Mouse (Mus musculus) embryonic facial prominence, embryonic 13.5 days (tissue): Measurements from ENCODE around the gene Naip5. TPM values are rescaled to one million over a fixed set of nuclear protein-coding genes. Genes with fewer than 3 reads are reported as not detected.
"Not testable (repeated sequence)": the region's sequence is repeated elsewhere in the genome, so short reads cannot be mapped to it uniquely, and the experiment has no call there.

Experiments used
- ATAC-seq: fragments of 200-750 bp; cut with Nextera tagmentation; 2 replicates; pipeline ENCODE4 v1.8.0; 2017; ENCODE audit warnings: low read depth; ENCODE audit not compliant: insufficient number of reproducible peaks, insufficient read depth, low FRiP score, low TSS enrichment
- H3K27ac ChIP-seq: fragments of 300-500 bp; sonication (generic); 2 replicates; pipeline ENCODE4 v1.5.1; 2015; ENCODE audit warnings: moderate library complexity, mild to moderate bottlenecking, inconsistent platforms
- H3K27me3 ChIP-seq: fragments of 300-500 bp; sonication (generic); 2 replicates; pipeline ENCODE4 v1.6.1; 2015; ENCODE audit warnings: mild to moderate bottlenecking, inconsistent platforms
- H3K36me3 ChIP-seq: fragments of 300-500 bp; sonication (generic); 2 replicates; pipeline ENCODE4 v1.6.1; 2015; ENCODE audit warnings: mild to moderate bottlenecking, inconsistent platforms
- H3K4me1 ChIP-seq: fragments of 300-500 bp; sonication (generic); 2 replicates; pipeline ENCODE4 v1.6.1; 2015; ENCODE audit warnings: inconsistent platforms
- H3K4me2 ChIP-seq: fragments of 300-500 bp; sonication (generic); 2 replicates; pipeline ENCODE4 v1.6.1; 2015; ENCODE audit warnings: moderate library complexity, mild to moderate bottlenecking, inconsistent platforms
- H3K4me3 ChIP-seq: fragments of 300-500 bp; sonication (generic); 2 replicates; pipeline ENCODE4 v1.5.1; 2015; ENCODE audit warnings: mild to moderate bottlenecking, inconsistent platforms
- H3K9ac ChIP-seq: fragments of 300-500 bp; sonication (generic); 2 replicates; pipeline ENCODE4 v1.6.1; 2015; ENCODE audit warnings: mild to moderate bottlenecking, inconsistent platforms
- H3K9me3 ChIP-seq: fragments of 300-500 bp; sonication (generic); 2 replicates; pipeline ENCODE4 v1.6.1; 2016; ENCODE audit warnings: inconsistent platforms
- WGBS: fragments of 180-500 bp; shearing (Covaris S2); methylation state at CpG from one replicate; pipeline ENCODE4 v1.1.7; 2015; ENCODE audit warnings: mixed read lengths; 5-methylcytosine and 5-hydroxymethylcytosine counted together
- polyA plus RNA-seq: library from polyadenylated mRNA; unstranded; fragments of >200 nt; fragmentation: Nextera tagmentation; extraction: Ambion mirVana; gene quantifications from 2 replicates; pipeline ENCODE4 v1.2.1, GENCODE M21; 2015

Gene Naip5
- polyA plus RNA-seq = 0.19 and 0.22 TPM in 2 replicates

DNA sequence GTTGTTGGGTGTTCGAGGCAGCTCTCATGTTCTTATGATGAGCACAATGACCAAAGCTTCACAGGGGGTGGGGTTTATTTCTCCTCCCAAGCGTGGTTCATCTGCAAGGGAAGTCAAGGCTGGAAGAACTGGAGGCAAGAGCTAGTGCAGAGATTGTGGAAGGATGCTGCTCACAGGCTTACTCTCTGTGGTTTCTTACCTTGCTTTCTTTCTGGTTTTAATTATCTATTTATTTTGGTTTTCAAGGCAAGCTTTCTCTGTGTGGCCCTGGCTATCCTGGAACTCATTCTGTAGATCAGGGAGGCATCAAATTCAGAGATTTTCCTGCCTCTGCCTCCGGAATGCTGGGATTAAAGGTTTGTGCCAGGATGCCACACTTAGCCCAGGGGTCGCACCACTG is at the start of gene Naip5:
Naip5 (minus strand) TSS at position 101 of the 400 bp plus-strand sequence.
- not testable (repeated sequence) for H3K27me3 ChIP-seq, H3K4me2 ChIP-seq, H3K9me3 ChIP-seq, H3K9ac ChIP-seq, ATAC-seq, H3K27ac ChIP-seq, H3K36me3 ChIP-seq, H3K4me3 ChIP-seq, H3K4me1 ChIP-seq
- WGBS = 69% methylated on average over 4 of the region's 4 CpGs

DNA sequence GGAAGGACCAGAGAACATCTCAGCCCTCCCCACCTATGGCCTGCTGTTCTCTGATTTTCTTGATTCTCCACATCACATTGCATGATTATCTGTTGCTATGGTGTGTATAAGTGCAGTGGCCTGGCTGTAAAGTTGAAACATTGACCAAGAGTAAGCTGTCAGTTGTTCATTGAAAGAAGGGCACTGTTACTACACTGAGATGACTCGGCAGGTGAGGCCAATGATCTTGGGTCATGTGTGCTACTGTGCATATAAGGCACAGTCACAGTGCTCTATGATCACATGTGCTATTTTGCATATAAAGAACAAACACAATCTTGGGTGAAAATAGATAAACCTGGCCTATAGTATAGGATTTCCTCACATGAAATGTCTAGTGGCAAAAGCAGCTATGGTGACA is 38.5 kb upstream of the Naip5 start:
- WGBS = 79% methylated on average over 1 of the region's 1 CpGs
- H3K36me3 ChIP-seq = no peaks in the 10 kb centered on the region

DNA sequence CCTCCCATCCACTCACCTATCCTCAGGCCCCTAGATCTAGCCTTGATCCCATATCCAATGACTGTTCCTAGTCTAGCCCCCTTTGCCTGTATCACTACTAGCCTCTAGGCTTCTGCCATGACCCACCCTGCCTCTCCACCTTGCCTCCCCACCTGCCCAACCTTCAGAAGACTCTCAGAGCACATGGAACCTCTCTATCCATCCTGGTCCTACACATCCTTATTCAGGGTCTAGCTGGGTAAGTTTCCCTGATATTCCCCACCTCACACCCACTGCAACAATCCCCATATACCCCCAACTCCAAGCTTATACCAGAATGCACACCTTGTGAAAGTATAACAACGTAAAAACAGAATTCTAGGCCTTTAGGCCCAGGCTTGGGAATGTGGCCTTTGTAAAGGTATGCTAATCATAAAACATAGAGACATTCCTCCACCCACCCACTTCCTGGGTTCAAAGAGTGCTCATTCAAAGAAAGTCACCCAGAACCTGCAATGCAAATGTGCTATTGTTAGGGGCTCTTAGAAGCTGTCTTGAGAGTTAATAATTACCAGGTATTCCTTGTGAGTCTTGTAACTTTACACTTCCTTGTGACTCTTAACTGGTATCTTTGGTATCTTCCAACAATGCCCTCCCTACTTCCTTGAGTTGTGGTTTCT is 25.5 kb upstream of the Naip5 start:
- not testable (repeated sequence) for H3K9me3 ChIP-seq, H3K4me3 ChIP-seq, H3K27ac ChIP-seq, H3K9ac ChIP-seq, H3K27me3 ChIP-seq, H3K36me3 ChIP-seq, ATAC-seq, H3K4me1 ChIP-seq, H3K4me2 ChIP-seq
- no CpG with 5 or more reads among the region's 1 CpGs for WGBS

More for the DNA sequence above, 38.5 kb upstream of the Naip5 start:
- Histone ChIP-seq H3K27me3 (no peaks in the 10 kb centered on the region), H3K9ac (no peak overlapping the region), H3K4me1 (no peaks in the 10 kb centered on the region), H3K4me3 (no peak overlapping the region), H3K4me2 (no peak overlapping the region), H3K9me3 (no peaks in the 10 kb centered on the region), H3K27ac (no peak overlapping the region)
- ATAC-seq = no peak

DNA sequence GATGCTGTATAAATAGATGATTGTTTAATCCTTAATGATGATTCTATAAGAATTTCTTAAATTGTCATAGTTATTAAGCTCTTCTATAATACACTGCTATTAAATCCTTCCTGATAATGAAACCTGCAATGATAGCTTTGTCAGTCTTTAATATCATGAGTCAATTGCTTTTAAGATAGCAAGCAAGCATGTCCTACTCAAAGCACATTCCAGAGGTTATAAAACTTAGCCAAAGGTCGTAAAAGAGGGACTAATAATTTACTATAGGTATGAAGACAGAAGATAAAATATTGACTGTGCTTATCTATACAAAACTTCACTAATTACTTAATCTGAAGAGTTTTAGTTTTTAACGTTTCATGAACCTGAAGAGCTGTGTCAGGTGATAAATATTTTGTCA is 10.9 kb upstream of the Naip5 start:
- not testable (repeated sequence) for H3K27ac ChIP-seq, H3K9ac ChIP-seq, H3K9me3 ChIP-seq, H3K36me3 ChIP-seq, H3K4me1 ChIP-seq, ATAC-seq, H3K27me3 ChIP-seq, H3K4me2 ChIP-seq, H3K4me3 ChIP-seq
- 66% methylated on average over 2 of the region's 2 CpGs for WGBS

DNA sequence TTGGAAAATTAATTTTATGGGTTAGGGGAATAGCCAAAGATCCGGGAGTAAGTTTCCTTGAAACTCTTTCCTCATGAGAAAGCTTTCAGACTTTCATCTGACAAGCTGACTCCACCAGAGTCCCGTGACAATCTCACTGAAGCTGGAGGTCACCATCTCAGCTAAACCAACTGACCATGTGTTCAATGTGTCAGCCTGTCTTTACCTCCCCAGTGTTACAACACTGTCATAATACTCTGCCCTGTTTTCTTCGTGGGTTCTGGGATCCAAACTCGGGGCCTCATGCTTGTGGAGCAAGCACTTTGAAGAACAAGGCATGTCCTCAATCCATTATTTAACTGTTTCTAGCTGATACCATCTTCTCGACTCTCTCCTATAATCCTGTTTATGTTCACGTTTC is 9.8 kb upstream of the Naip5 start:
- H3K36me3 ChIP-seq, H3K9me3 ChIP-seq, H3K4me3 ChIP-seq, H3K9ac ChIP-seq, H3K4me2 ChIP-seq, ATAC-seq, H3K27ac ChIP-seq, H3K4me1 ChIP-seq, H3K27me3 ChIP-seq: not testable (repeated sequence)
- WGBS = 88% methylated on average over 6 of the region's 6 CpGs

DNA sequence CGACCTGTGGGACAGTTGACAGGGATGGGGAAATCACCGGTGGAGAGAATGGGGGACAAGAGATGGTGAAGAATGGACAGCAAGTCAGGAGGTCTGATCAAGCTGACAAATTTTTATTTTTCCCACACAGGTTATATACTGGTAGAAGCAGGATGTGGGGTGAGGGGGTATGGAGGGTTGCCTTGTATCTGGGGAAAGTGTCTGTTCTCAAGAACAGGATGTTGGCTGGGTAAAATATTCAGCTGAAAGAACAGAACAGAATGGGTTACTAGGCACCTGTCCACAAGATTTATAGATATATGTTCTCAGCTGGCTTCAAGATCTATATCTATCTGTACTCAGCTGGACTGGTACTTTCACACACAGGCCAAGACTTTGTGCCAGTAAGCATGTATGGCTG is 5.8 kb upstream of the Naip5 start:
- not testable (repeated sequence) for H3K27ac ChIP-seq, ATAC-seq, H3K36me3 ChIP-seq, H3K9me3 ChIP-seq, H3K27me3 ChIP-seq, H3K4me1 ChIP-seq, H3K4me2 ChIP-seq, H3K4me3 ChIP-seq, H3K9ac ChIP-seq
- 77% methylated on average over 2 of the region's 2 CpGs for WGBS

DNA sequence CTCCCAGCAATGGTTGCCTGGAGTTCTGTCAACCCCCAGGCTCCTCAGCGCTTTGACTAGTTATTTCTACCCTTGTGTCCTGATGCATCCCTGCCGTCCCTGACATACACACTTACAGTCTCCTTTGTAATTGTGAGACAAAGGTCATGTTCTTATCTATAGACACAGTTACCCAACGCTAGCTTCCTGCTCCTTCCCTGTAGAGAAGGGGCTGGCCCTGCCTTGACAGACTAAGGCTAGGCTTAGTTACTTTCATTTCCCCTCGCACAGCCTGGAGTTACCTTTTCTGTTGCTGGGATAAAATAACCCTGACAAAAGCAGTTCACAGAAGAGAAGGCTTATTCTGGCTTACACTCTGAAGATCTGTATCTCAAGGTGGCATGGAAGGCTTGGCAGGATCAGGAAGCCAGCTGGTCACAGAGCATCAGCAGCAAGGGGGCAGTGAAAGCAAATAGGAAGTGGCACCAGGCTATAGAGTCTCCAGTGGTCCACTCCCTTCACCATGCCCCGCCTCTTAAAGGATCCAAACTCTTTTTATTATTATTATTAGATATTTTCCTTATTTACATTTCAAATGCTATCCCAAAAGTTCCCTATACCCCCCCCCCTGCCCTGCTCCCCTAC is 885 bp upstream of the Naip5 start:
- not testable (repeated sequence) for ATAC-seq, H3K4me3 ChIP-seq, H3K4me1 ChIP-seq, H3K9ac ChIP-seq, H3K27me3 ChIP-seq, H3K36me3 ChIP-seq, H3K9me3 ChIP-seq, H3K27ac ChIP-seq, H3K4me2 ChIP-seq
- WGBS = 73% methylated on average over 5 of the region's 5 CpGs

DNA sequence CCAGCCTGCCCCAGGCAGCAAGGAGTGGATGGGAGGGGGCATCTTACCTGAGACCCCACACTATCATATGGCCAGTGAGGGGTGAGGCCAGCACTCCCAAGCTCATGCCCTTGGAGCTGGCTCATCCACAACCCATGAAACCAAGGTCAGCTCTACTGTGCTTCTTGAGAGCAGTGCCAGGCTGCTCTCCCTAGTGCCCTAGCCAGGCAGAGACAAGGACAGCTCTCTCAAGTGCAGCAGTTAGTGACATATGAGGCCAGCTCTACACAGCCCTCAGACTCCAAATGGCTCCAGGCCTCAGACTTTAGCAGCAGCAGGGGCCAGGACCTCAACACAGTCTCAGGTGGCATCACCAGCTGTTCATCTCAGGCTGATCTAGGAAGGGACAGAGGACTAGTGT is 2.4 kb downstream of the Naip5 start:
- H3K27me3 ChIP-seq = no peaks in the 10 kb centered on the region
- no peaks in the 10 kb centered on the region for H3K4me1 ChIP-seq
- ATAC-seq = no peak
- H3K36me3 ChIP-seq = no peaks in the 10 kb centered on the region
- H3K27ac ChIP-seq = no peak overlapping the region
- H3K9ac ChIP-seq = no peak overlapping the region
- no peak overlapping the region for H3K4me3 ChIP-seq
- no peaks in the 10 kb centered on the region for H3K9me3 ChIP-seq
- H3K4me2 ChIP-seq = no peak overlapping the region

DNA sequence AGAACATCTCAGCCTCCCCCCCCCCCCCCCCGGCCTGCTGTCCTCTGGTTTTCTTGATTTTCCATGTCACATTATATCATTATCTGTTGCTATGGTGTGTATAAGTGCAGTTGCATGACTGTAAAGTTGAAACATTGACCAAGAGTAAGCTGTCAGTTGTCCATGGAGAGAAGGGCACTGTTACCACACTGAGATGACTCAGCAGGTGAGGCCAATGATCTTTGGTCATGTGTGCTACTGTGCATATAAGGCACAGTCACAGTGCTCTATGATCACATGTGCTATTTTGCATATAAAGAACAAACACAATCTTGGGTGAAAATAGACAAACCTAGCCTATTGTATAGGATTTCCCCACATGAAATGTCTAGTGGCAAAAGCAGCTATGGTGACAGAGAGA is 32.4 kb downstream of the Naip5 start:
- H3K27ac ChIP-seq, H3K4me3 ChIP-seq, H3K27me3 ChIP-seq, H3K4me2 ChIP-seq, H3K9ac ChIP-seq, ATAC-seq, H3K4me1 ChIP-seq, H3K36me3 ChIP-seq, H3K9me3 ChIP-seq: not testable (repeated sequence)
- WGBS = 86% methylated on average over 1 of the region's 1 CpGs

DNA sequence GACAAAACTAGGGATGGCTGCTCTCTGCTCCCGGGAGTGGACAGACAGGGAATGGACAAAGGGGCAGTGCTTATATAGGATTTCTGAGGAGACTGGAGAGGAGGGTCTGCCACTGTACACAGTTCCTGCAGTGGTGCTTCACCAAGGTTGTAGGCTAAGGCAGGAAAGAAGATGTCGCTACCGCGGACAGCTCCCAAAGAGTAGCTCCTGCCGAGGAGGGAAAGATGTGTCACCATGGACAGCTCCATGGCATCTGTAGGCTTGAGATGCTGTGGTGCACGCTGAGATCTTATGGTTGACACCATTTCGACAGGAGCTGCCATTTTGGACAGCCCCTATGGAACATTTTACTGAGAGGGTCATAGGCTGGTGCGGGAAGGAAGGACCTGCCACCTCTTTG is 35.6 kb downstream of the Naip5 start:
- ATAC-seq = no peak

DNA sequence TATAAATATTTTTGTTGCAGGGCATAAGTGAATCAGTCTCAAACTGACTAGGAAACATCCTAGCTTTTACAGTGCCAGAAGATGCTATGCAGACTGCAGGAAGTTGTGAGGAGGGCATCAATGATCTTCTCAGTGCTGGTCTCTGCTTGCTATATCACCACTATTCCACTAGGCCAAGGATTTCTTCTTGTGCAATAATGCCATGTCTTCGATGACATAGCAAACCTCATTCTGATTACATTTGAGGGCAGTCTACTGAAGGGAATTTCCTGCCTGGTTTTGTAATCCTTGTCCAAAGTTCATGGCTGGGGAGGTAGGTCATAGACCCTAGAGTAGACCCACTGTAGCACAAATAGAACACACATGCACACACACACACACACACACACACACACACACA is 42.8 kb downstream of the Naip5 start:
- WGBS = 90% methylated on average over 1 of the region's 1 CpGs
- no peaks in the 10 kb centered on the region for H3K27me3 ChIP-seq
- H3K4me3 ChIP-seq = no peak overlapping the region
- no peaks in the 10 kb centered on the region for H3K9me3 ChIP-seq
- no peaks in the 10 kb centered on the region for H3K36me3 ChIP-seq
- H3K4me2 ChIP-seq = no peak overlapping the region
- H3K27ac ChIP-seq = no peak overlapping the region
- ATAC-seq = no peak
- H3K9ac ChIP-seq = no peak overlapping the region
- no peaks in the 10 kb centered on the region for H3K4me1 ChIP-seq

More for the DNA sequence above, 35.6 kb downstream of the Naip5 start:
- no peak overlapping the region for H3K27ac ChIP-seq
- 26% methylated on average over 8 of the region's 8 CpGs for WGBS
- no peaks in the 10 kb centered on the region for H3K9me3 ChIP-seq
- no peak overlapping the region for H3K9ac ChIP-seq
- no peaks in the 10 kb centered on the region for H3K4me1 ChIP-seq
- H3K4me2 ChIP-seq = no peak overlapping the region
- no peaks in the 10 kb centered on the region for H3K27me3 ChIP-seq
- no peak overlapping the region for H3K4me3 ChIP-seq
- H3K36me3 ChIP-seq = no peaks in the 10 kb centered on the region

DNA sequence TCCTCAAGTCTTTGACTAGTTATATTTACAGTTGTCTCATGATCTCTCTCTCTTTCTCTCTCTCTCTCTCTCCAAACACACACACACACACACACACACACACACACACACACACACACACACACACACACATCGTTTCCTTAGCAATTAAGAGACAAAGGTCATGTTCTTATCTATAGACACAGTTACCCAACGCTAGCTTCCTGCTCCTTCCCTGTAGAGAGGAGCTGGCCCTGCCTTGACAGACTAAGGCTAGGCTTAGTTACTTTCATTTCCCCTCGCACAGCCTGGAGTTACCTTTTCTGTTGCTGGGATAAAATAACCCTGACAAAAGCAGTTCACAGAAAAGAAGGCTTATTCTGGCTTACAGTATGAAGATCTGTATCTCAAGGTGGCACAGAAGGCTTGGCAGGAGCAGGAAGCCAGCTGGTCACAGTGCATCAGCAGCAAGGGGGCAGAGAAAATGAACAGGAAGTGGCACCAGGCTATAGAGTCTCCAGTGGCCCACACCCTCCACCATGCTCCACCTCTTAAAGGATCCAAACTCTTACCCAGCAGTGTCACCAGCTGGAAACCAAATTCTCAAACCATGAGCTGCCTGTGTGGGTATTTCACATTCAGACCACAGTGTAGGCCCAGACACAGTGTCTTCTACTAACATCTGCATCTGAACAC is 44.3 kb downstream of the Naip5 start, which contains the start of gene Naip2:
Naip2 (minus strand) TSS at position 434 of the 675 bp plus-strand sequence.
- H3K36me3 ChIP-seq, H3K27ac ChIP-seq, H3K4me3 ChIP-seq, H3K9me3 ChIP-seq, H3K9ac ChIP-seq, ATAC-seq, H3K4me2 ChIP-seq, H3K27me3 ChIP-seq, H3K4me1 ChIP-seq: not testable (repeated sequence)
- 70% methylated on average over 3 of the region's 3 CpGs for WGBS
